Mouse (Mus musculus) MEL (cell line): ENCODE measurements around the gene Esyt2. TPM values are rescaled to one million over a fixed set of nuclear protein-coding genes. Genes with fewer than 3 reads are reported as not detected.

Experiments used
- DNase-seq: peaks from one replicate; pipeline ENCODE4 v3.0.0; 2011; ENCODE audit warnings: low read depth, low spot score
- H3K27ac ChIP-seq: 2 replicates; pipeline ENCODE4 v1.5.1; 2012; ENCODE audit warnings: low read depth, mild to moderate bottlenecking, control low read depth, low read length, moderate library complexity; ENCODE audit not compliant: control insufficient read depth
- H3K27me3 ChIP-seq, 2 experiments: fragments of 150-350 bp in 1 of 2; sonication (generic) in 1 of 2; 2 replicates each; pipeline ENCODE4 v1.6.1; 2012; ENCODE audit warnings: low read length in 2 of 2, mild to moderate bottlenecking in 2 of 2, improper control_type of control experiment in 1 of 2, moderate library complexity in 1 of 2; ENCODE audit not compliant: insufficient read depth in 2 of 2, control insufficient read depth in 1 of 2
- H3K36me3 ChIP-seq, 2 experiments: 2 replicates each; pipeline ENCODE4 v1.6.1; 2012 to 2014; ENCODE audit warnings: low read length in 2 of 2, improper control_type of control experiment in 1 of 2, inconsistent platforms in 1 of 2, mild to moderate bottlenecking in 1 of 2; ENCODE audit not compliant: insufficient read depth in 2 of 2, control insufficient read depth in 1 of 2
- H3K4me1 ChIP-seq, 2 experiments: fragments of 150-350 bp in 1 of 2; sonication (generic) in 1 of 2; 2 replicates each; pipeline ENCODE4 v1.6.1; 2012; ENCODE audit warnings: low read length in 2 of 2, improper control_type of control experiment in 1 of 2, mild to moderate bottlenecking in 1 of 2; ENCODE audit not compliant: insufficient read depth in 2 of 2, control insufficient read depth in 1 of 2
- H3K4me3 ChIP-seq, 2 experiments: fragments of 150-350 bp in 1 of 2; sonication (generic) in 1 of 2; 2 replicates each; pipeline ENCODE4 v1.5.1; 2012; ENCODE audit warnings: low read depth in 2 of 2, low read length in 2 of 2, mild to moderate bottlenecking in 2 of 2, moderate library complexity in 2 of 2, control low read depth in 1 of 2, improper control_type of control experiment in 1 of 2; ENCODE audit not compliant: control insufficient read depth in 1 of 2, insufficient read depth in 1 of 2
- H3K79me2 ChIP-seq: 2 replicates; pipeline ENCODE4 v1.6.1; 2012; ENCODE audit warnings: mild to moderate bottlenecking, low read length, moderate library complexity; ENCODE audit not compliant: control insufficient read depth, poor library complexity, insufficient read depth
- H3K9ac ChIP-seq: 2 replicates; pipeline ENCODE4 v1.6.1; 2012; ENCODE audit warnings: low read depth, mild to moderate bottlenecking, control low read depth, low read length, moderate library complexity; ENCODE audit not compliant: control insufficient read depth, poor library complexity, severe bottlenecking
- H3K9me3 ChIP-seq: fragments of 150-350 bp; sonication (generic); replicated peaks from 2 replicates; pipeline ENCODE4 v1.6.1; 2012; ENCODE audit warnings: mild to moderate bottlenecking, low read length, improper control_type of control experiment, moderate library complexity; ENCODE audit not compliant: insufficient read depth
- E2F4 ChIP-seq: IDR thresholded peaks from 2 replicates; pipeline ENCODE4 v1.6.1; 2011; ENCODE audit warnings: low read depth, low read length, improper control_type of control experiment, borderline replicate concordance
- ELF1 ChIP-seq: IDR thresholded peaks from 2 replicates; pipeline ENCODE4 v1.6.1; 2014; ENCODE audit warnings: low read depth, mild to moderate bottlenecking, inconsistent platforms, low read length, improper control_type of control experiment, moderate library complexity
- ETS1 ChIP-seq: IDR thresholded peaks from 2 replicates; pipeline ENCODE4 v1.6.1; 2012; ENCODE audit warnings: low read depth, mild to moderate bottlenecking, inconsistent platforms, low read length, improper control_type of control experiment, moderate library complexity
- GATA1 ChIP-seq: IDR thresholded peaks from 2 replicates; pipeline ENCODE4 v1.6.1; 2011; ENCODE audit warnings: low read depth, low read length, improper control_type of control experiment
- HCFC1 ChIP-seq: IDR thresholded peaks from 2 replicates; pipeline ENCODE4 v1.6.1; 2012; ENCODE audit warnings: low read depth, mild to moderate bottlenecking, inconsistent platforms, low read length, improper control_type of control experiment, moderate library complexity
- JUND ChIP-seq: IDR thresholded peaks from 2 replicates; pipeline ENCODE4 v1.6.1; 2011; ENCODE audit warnings: low read depth, mild to moderate bottlenecking, improper control_type of control experiment, low read length
- MAFK ChIP-seq: IDR thresholded peaks from 2 replicates; pipeline ENCODE4 v1.6.1; 2011; ENCODE audit warnings: low read depth, mild to moderate bottlenecking, low read length, improper control_type of control experiment, borderline replicate concordance
- MXI1 ChIP-seq: IDR thresholded peaks from 2 replicates; pipeline ENCODE4 v1.6.1; 2011; ENCODE audit warnings: mild to moderate bottlenecking, low read depth, low read length, improper control_type of control experiment
- MYC ChIP-seq: IDR thresholded peaks from 2 replicates; pipeline ENCODE4 v1.6.1; 2011; ENCODE audit warnings: low read depth, mild to moderate bottlenecking, low read length, improper control_type of control experiment, moderate library complexity
- POLR2AphosphoS2 ChIP-seq: IDR thresholded peaks from 2 replicates; pipeline ENCODE4 v1.6.1; 2011; ENCODE audit warnings: low read length, improper control_type of control experiment
- POLR2AphosphoS5 ChIP-seq: IDR thresholded peaks from 2 replicates; pipeline ENCODE4 v1.6.1; 2012; ENCODE audit warnings: low read depth, borderline replicate concordance, mild to moderate bottlenecking, inconsistent platforms, low read length, moderate library complexity, mixed read lengths
- RAD21 ChIP-seq: IDR thresholded peaks from 2 replicates; pipeline ENCODE4 v1.6.1; 2011; ENCODE audit warnings: mild to moderate bottlenecking, low read depth, low read length, improper control_type of control experiment
- RCOR1 ChIP-seq: IDR thresholded peaks from 2 replicates; pipeline ENCODE4 v1.6.1; 2012; ENCODE audit warnings: low read depth, mild to moderate bottlenecking, inconsistent platforms, low read length, improper control_type of control experiment
- SMC3 ChIP-seq: IDR thresholded peaks from 2 replicates; pipeline ENCODE4 v1.6.1; 2011; ENCODE audit warnings: low read depth, low read length, improper control_type of control experiment
- TAL1 ChIP-seq: IDR thresholded peaks from 2 replicates; pipeline ENCODE4 v1.6.1; 2012; ENCODE audit warnings: mild to moderate bottlenecking, inconsistent platforms, low read length, moderate library complexity, mixed read lengths
- TBP ChIP-seq: IDR thresholded peaks from 2 replicates; pipeline ENCODE4 v1.8.0; 2011; ENCODE audit warnings: low read depth, low read length, improper control_type of control experiment
- UBTF ChIP-seq: IDR thresholded peaks from 2 replicates; pipeline ENCODE4 v1.6.1; 2012; ENCODE audit warnings: low read depth, mild to moderate bottlenecking, inconsistent platforms, low read length, improper control_type of control experiment, moderate library complexity, borderline replicate concordance; ENCODE audit not compliant: insufficient read depth
- ZC3H11A ChIP-seq: IDR thresholded peaks from 2 replicates; pipeline ENCODE4 v1.6.1; 2012; ENCODE audit warnings: low read depth, mild to moderate bottlenecking, inconsistent platforms, low read length, improper control_type of control experiment
- ZKSCAN1 ChIP-seq: IDR thresholded peaks from 2 replicates; pipeline ENCODE4 v1.6.1; 2012; ENCODE audit warnings: low read depth, mild to moderate bottlenecking, inconsistent platforms, low read length, improper control_type of control experiment, moderate library complexity
- ZNF384 ChIP-seq: IDR thresholded peaks from 2 replicates; pipeline ENCODE4 v1.6.1; 2012; ENCODE audit warnings: low read depth, mild to moderate bottlenecking, inconsistent platforms, low read length, improper control_type of control experiment
- polyA plus RNA-seq, 2 experiments: library from polyadenylated mRNA; stranded (reverse) in 1 of 2; unstranded in 1 of 2; fragments of >175 nt in 1 of 2; fragments of >200 nt in 1 of 2; gene quantifications; 2 replicates each; pipeline versions ENCODE4 v1.2.1 to v1.2.4; 2012; ENCODE audit warnings: low replicate concordance in 2 of 2, low read depth in 1 of 2; ENCODE audit not compliant: insufficient read length in 2 of 2, insufficient read depth in 1 of 2, missing spikeins in 1 of 2
- total RNA-seq: library from RNA; depleted of rRNA; stranded (reverse); fragments of 300-350 nt; gene quantifications from 2 replicates; pipeline ENCODE4 v1.2.3, GENCODE M21; 2012

Esyt2 gene
- total and polyA plus RNA-seq, 3 experiments: 45.3 to 77.7 (median 47.5) TPM

- TF ChIP-seq JUND (no peak), UBTF (no peak), RCOR1 (no peak), ELF1 (no peak), POLR2AphosphoS2 (no peak), GATA1 (no peak), SMC3 (peak; percentile 83), MAFK (no peak), HCFC1 (no peak)
Measured at GRCm38 (mm10) chr12:116235356-116235755, 45.6 kb upstream of the Esyt2 start (continued).

GRCm38 (mm10) chr12:116236658-116237057, 44.3 kb upstream of the Esyt2 start:
- peaks cover 0 to 3% of the 10 kb centered on the region in 2 experiments; a peak in 2 of 4 replicates for H3K36me3 ChIP-seq
- H3K4me3 ChIP-seq: no peak overlapping the region
- no peaks in the 10 kb centered on the region for H3K9me3 ChIP-seq
- H3K27me3 ChIP-seq: no peaks in the 10 kb centered on the region
- no peak overlapping the region for H3K27ac ChIP-seq
- H3K9ac ChIP-seq: no peak overlapping the region
- no peak for TF ChIP-seq TAL1
- no peak for TF ChIP-seq ETS1
- no peak for TF ChIP-seq MXI1
- TF ChIP-seq ZKSCAN1: no peak
- no peak for TF ChIP-seq JUND
- no peak for TF ChIP-seq POLR2AphosphoS5
- TF ChIP-seq RAD21: no peak
- TF ChIP-seq, all 39 proteins: peak for 0
- Histone ChIP-seq H3K4me1 (no peaks in the 10 kb centered on the region), H3K79me2 (no peaks in the 10 kb centered on the region)
- no peak for DNase-seq

- Histone ChIP-seq H3K4me1 (no peaks in the 10 kb centered on the region), H3K4me3 (no peak overlapping the region), H3K27me3 (no peaks in the 10 kb centered on the region), H3K36me3 (peaks cover 0 to 3% of the 10 kb centered on the region in 2 experiments; a peak in 2 of 4 replicates), H3K9ac (no peak overlapping the region), H3K9me3 (no peaks in the 10 kb centered on the region), H3K27ac (no peak overlapping the region), H3K79me2 (no peaks in the 10 kb centered on the region)
- no peak for TF ChIP-seq MXI1
- no peak for TF ChIP-seq ZC3H11A
- TF ChIP-seq ZNF384: no peak
- TF ChIP-seq TBP: no peak
- no peak for TF ChIP-seq RAD21
- no peak for TF ChIP-seq E2F4
- no peak for TF ChIP-seq MYC
- no peak for TF ChIP-seq MAFK
- no peak for DNase-seq
Measured at GRCm38 (mm10) chr12:116238370-116238769, 42.6 kb upstream of the Esyt2 start.
